Mouse (Mus musculus) neural tube, embryonic 14.5 days (tissue): Measurements from ENCODE around the gene Sclt1. TPM values are rescaled to one million over a fixed set of nuclear protein-coding genes. Genes with fewer than 3 reads are reported as not detected.
A peak's percentile ranks its signal among the peaks of the same experiment; 100 is the strongest.
"Not testable (repeated sequence)": the region's sequence is repeated elsewhere in the genome, so short reads cannot be mapped to it uniquely, and the experiment has no call there.

Source experiments
- ATAC-seq: fragments of 200-750 bp; cut with Nextera tagmentation; 2 replicates; pipeline ENCODE4 v1.8.0; 2017; ENCODE audit warnings: low read depth, mild to moderate bottlenecking, moderate TSS enrichment, moderate library complexity
- H3K27ac ChIP-seq: fragments of 300-500 bp; sonication (generic); 2 replicates; pipeline ENCODE4 v1.5.1; 2014; ENCODE audit warnings: low read depth, mild to moderate bottlenecking, control low read depth, low read length, moderate library complexity, mixed read lengths
- H3K27me3 ChIP-seq: fragments of 300-500 bp; sonication (generic); 2 replicates; pipeline ENCODE4 v1.6.1; 2014; ENCODE audit warnings: low read length; ENCODE audit not compliant: control insufficient read depth, insufficient read depth
- H3K36me3 ChIP-seq: fragments of 300-500 bp; sonication (generic); 2 replicates; pipeline ENCODE4 v1.6.1; 2014; ENCODE audit warnings: low read length, mixed read lengths; ENCODE audit not compliant: control insufficient read depth, insufficient read depth
- H3K4me1 ChIP-seq: fragments of 300-500 bp; sonication (generic); 2 replicates; pipeline ENCODE4 v1.6.1; 2014; ENCODE audit warnings: low read length; ENCODE audit not compliant: control insufficient read depth, insufficient read depth
- H3K4me2 ChIP-seq: fragments of 300-500 bp; sonication (generic); 2 replicates; pipeline ENCODE4 v1.6.1; 2014; ENCODE audit warnings: mild to moderate bottlenecking, low read depth, low read length, control low read depth
- H3K4me3 ChIP-seq: fragments of 300-500 bp; sonication (generic); 2 replicates; pipeline ENCODE4 v1.5.1; 2014; ENCODE audit warnings: low read depth, low read length, control low read depth, mixed read lengths
- H3K9ac ChIP-seq: fragments of 300-500 bp; sonication (generic); replicated peaks from 2 replicates; pipeline ENCODE4 v1.6.1; 2014; ENCODE audit warnings: low read depth, mild to moderate bottlenecking, control low read depth, low read length, mixed read lengths
- H3K9me3 ChIP-seq: fragments of 300-500 bp; sonication (generic); 2 replicates; pipeline ENCODE4 v1.6.1; 2016; ENCODE audit warnings: low read length; ENCODE audit not compliant: control insufficient read depth
- WGBS: fragments of 180-500 bp; shearing (Covaris S2); extraction: QIAGEN DNeasy Blood & Tissue Kit; methylation state at CpG from one replicate; pipeline ENCODE4 v1.1.7; 2014; 5-methylcytosine and 5-hydroxymethylcytosine counted together
- polyA plus RNA-seq: library from polyadenylated mRNA; unstranded; fragments of >200 nt; fragmentation: Nextera tagmentation; extraction: Ambion mirVana; gene quantifications from 2 replicates; pipeline ENCODE4 v1.2.1, GENCODE M21; 2014

Sclt1 gene
- polyA plus RNA-seq = 19.5 and 25.6 TPM in 2 replicates

DNA sequence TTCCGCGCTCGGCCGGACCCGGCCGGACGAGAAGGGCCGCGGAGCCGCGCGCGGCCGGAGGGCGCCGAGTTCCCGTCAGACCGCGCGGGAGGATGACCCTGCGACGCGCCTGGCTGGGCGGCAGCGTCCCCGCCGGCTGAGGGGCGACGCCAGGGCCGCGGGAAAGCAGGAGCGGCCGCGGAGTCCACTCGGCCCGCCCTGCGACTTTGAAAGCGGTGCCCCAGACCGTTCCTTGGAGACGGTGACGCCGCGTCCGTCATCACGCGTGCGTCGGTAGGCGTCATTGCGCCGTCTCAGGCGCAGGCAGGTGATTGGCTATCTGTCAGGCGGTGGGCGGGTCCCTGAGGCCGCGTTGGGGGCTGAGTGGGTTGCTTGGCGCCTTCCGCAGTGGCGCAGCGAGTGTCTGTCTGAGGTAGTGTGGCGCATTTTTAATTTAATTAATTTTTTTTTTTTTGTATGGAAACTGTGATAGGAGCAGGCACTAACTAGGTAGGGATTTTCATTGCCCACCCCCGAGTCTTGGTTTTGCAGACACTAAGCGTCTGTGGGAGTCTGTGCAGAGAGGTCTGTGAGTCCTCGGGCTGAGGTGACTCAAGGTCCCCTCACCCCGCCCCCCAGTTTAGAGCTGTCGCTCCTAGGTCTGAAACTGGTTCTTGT is at the start of gene Sclt1, which contains the start of gene D3Ertd751e:
Gene Sclt1, minus strand, starts transcription at position 237 of the 657 bp plus-strand sequence.
Gene D3Ertd751e, plus strand, starts transcription at position 334 of the 657 bp plus-strand sequence.
- WGBS = under 1% methylated on average over 66 of the region's 66 CpGs

DNA sequence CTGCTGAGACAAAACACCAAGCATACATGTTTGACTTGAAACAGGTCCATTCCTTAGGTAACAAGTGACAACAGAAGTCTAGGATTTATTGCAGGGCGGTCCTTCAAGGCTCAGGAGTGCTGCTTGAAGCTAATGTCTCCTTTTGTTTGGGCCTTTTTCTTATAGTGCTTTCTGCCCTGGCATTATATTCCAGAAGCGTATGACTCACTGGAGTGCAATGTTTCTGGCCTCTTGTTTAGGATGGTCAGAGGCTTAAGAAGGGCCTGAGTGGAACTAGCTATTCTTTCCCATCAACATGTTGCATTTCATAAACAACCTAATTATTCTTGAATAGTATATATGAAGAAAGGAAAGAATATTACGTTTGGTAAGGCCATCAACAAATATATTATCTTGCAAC is 19.8 kb upstream of the Sclt1 start:
- H3K36me3 ChIP-seq = no peaks in the 10 kb centered on the region
- 90% methylated on average over 3 of the region's 3 CpGs for WGBS
- no peak overlapping the region for H3K27ac ChIP-seq
- H3K4me3 ChIP-seq = no peak overlapping the region
- no peaks in the 10 kb centered on the region for H3K27me3 ChIP-seq
- ATAC-seq = no peak
- no peaks in the 10 kb centered on the region for H3K4me1 ChIP-seq
- H3K9ac ChIP-seq = no peak overlapping the region
- H3K9me3 ChIP-seq = no peaks in the 10 kb centered on the region
- no peak overlapping the region for H3K4me2 ChIP-seq

More for the DNA sequence above, at the start of gene Sclt1, which contains the start of gene D3Ertd751e:
- peak; percentile 99 for ATAC-seq
- H3K9ac ChIP-seq = peak within 1 kb of the TSS; percentile 84
- H3K4me1 ChIP-seq = peaks cover 10% of the 10 kb centered on the region; the same call in 1 of the 2 replicates
- peak within 1 kb of the TSS; percentile 76 for H3K4me3 ChIP-seq
- H3K4me2 ChIP-seq = peak within 1 kb of the TSS; percentile 66
- no peaks in the 10 kb centered on the region for H3K27me3 ChIP-seq
- no peaks in the 10 kb centered on the region for H3K36me3 ChIP-seq
- peak within 1 kb of the TSS; percentile 96 for H3K27ac ChIP-seq
- H3K9me3 ChIP-seq = no peaks in the 10 kb centered on the region

DNA sequence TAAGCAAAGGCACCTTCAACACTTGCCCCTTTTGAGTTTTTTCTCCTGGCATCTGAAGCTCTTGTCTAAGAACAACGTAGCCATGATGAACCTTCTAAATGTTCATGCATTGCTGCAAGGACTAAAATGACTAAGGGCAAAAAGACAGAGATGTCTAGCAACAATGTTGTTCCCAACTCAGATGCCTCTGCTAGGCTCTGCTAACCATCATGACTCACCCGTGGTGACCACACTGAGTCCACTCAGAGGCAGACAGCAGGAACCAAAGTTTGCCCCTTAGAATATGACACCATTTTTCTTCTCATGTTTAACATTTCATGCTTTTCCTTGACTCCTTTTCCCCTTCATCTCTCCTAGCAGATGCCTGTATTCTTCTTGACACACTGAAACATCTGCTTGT is 12.2 kb upstream of the Sclt1 start:
- Histone ChIP-seq H3K27me3 (no peaks in the 10 kb centered on the region), H3K9ac (no peak overlapping the region), H3K4me1 (no peaks in the 10 kb centered on the region), H3K27ac (no peak overlapping the region), H3K4me2 (no peak overlapping the region), H3K36me3 (no peaks in the 10 kb centered on the region), H3K9me3 (no peaks in the 10 kb centered on the region), H3K4me3 (no peak overlapping the region)
- no peak for ATAC-seq
- 86% methylated on average over 2 of the region's 2 CpGs for WGBS

DNA sequence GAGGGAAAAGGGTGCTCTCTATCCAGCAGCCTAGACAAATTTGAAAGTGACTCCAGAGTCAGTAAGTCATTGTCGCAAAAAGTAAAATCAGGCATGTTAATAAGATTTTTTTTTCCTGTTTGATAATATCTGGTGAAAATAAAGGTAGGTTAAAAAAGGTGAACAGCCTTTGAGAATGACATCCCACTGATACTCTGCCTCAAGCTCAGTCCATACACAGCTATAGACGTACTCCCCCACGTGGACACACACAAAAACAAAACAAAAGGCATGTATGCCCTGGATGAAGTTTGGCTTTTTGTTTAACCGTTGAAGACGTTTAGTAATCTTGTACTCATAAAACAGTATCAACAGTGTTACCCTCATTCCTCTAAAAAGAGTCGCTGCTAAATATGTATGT is 1.1 kb upstream of the Sclt1 start:
- Histone ChIP-seq H3K27ac (no peak overlapping the region; the same call in 1 of the 2 replicates), H3K36me3 (no peaks in the 10 kb centered on the region), H3K9me3 (no peaks in the 10 kb centered on the region), H3K27me3 (no peaks in the 10 kb centered on the region), H3K9ac (no peak overlapping the region), H3K4me1 (peaks cover 10% of the 10 kb centered on the region; the same call in 1 of the 2 replicates), H3K4me3 (peak overlapping the region; percentile 76; the same call in 1 of the 2 replicates), H3K4me2 (peak overlapping the region; percentile 66)
- WGBS = 43% methylated on average over 6 of the region's 6 CpGs
- ATAC-seq = no peak

- Histone ChIP-seq H3K27ac (peak overlapping the region; percentile 96), H3K27me3 (no peaks in the 10 kb centered on the region), H3K4me1 (peaks cover 10% of the 10 kb centered on the region; the same call in 1 of the 2 replicates), H3K9me3 (no peaks in the 10 kb centered on the region), H3K9ac (peak overlapping the region; percentile 84), H3K4me3 (peak overlapping the region; percentile 76), H3K4me2 (peak overlapping the region; percentile 61), H3K36me3 (no peaks in the 10 kb centered on the region)
- ATAC-seq = peak; percentile 83
- WGBS = under 1% methylated on average over 39 of the region's 39 CpGs
Measured at GRCm38 (mm10) chr3:41741601-41742277, 575 bp downstream of the Sclt1 start.

DNA sequence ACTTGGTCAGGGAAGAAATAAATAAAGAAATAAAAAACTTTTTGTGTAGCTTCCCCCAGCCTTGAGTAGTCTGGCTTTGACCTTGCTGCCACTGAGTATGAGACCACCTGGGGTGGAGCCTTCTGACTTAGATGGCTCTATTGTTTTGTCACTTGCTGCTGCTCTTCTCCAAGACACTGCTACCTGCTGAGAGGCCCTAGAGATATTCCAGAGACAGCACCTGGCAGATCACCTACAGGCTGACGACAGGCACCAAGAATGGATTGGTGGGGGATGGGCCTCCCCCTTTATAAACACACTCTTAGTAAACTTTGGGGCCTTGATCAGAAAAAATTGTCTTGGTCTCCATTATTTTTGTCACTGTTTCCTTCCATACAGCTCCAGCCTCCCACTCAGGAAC is 46.6 kb downstream of the Sclt1 start:
- no peak overlapping the region for H3K4me3 ChIP-seq

DNA sequence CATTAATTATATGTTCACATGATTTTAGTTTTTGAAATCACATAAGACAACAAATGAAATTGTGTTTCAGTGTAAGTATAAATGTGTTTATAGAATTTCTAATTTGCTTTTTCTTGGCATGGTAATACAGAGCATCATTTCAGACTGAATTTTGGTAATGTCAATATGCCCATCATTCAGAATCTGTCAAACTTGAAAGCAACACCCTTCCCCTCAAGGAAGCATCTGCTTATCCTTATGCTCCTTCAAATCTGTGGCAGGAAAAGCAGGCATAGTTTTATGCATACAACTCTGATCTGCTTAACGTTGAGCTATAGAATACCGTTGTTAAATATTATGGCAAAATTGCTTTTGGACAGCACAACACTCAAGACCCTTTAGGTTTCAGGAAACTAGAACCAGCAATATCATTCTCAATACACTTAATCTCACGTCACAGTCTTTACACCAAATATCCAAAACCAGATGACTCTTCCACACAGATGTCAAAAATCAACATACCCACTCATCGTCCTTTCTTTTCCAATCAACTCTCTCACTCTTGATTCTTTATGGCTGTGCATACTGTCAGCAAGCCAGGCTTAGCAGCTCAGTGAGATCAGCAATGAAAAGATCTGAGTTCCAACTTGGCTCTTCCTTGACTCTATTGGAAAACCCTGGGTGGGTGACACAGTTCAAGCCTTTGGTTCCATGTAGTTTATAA is 49.7 kb downstream of the Sclt1 start:
- Histone ChIP-seq H3K27ac (no peak overlapping the region), H3K27me3 (no peaks in the 10 kb centered on the region), H3K4me1 (no peaks in the 10 kb centered on the region), H3K4me3 (no peak overlapping the region), H3K9me3 (no peaks in the 10 kb centered on the region), H3K36me3 (no peaks in the 10 kb centered on the region), H3K9ac (no peak overlapping the region), H3K4me2 (no peak overlapping the region)
- no peak for ATAC-seq
- 95% methylated on average over 4 of the region's 4 CpGs for WGBS

More for the DNA sequence above, 46.6 kb downstream of the Sclt1 start:
- WGBS = 79% methylated on average over 1 of the region's 1 CpGs
- no peak for ATAC-seq
- Histone ChIP-seq H3K4me1 (no peaks in the 10 kb centered on the region), H3K27ac (no peak overlapping the region), H3K27me3 (no peaks in the 10 kb centered on the region), H3K9ac (no peak overlapping the region), H3K4me2 (no peak overlapping the region), H3K9me3 (no peaks in the 10 kb centered on the region), H3K36me3 (no peaks in the 10 kb centered on the region)

DNA sequence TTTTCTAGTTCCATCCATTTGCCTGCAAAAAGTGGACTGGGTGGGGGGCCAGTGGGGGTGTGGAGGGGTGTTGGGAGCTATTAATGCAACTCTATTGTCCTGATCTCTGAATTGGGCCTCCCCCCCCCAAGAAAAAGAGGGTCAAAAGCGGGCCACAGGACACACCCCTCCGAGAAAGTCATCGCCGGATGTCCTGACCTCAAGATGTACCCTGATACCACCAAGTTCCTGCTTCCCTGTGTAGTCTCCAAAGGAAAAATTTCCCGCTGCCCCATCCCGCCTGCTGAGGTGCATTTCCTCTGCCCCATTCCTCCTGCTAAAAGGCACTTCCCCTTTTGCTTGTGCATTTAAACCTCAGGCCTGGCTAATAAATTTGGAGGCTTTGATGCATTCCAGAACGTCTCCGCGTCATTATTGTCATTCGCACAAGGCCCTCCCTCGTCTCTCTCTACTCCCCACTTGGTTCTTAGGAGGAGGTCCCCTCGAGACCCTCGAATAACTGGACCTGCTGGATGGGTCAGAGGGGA is 52.1 kb downstream of the Sclt1 start:
- not testable (repeated sequence) for ATAC-seq, H3K9ac ChIP-seq, H3K4me1 ChIP-seq, H3K4me2 ChIP-seq, H3K36me3 ChIP-seq, H3K27ac ChIP-seq, H3K27me3 ChIP-seq, H3K4me3 ChIP-seq, H3K9me3 ChIP-seq
- 92% methylated on average over 13 of the region's 13 CpGs for WGBS
